Comparison of ENCODE assay signal across 10 mouse cellular contexts in genomic region chr11:84721979-84722378, GRCm38 (mm10).
DNase-seq lines count a peak whose midpoint lies in the region; ATAC-seq and TF ChIP-seq lines count a peak whose summit lies in the region.
"Had no signal": no experiment of that assay in that cellular context is flagged by ENCODE, and none has a peak within 500 bp of the region (broad histone marks: within the 10 kb centered on the region; RNA-seq: fewer than 3 reads in every experiment).

No protein-coding gene starts in this region.

- H3K9me3 ChIP-seq in liver, embryonic 11.5 days (ENCODE audit: control insufficient read depth, low read length) = no peaks in the 10 kb centered on the region
- no peaks in the 10 kb centered on the region for H3K9me3 ChIP-seq in MEL (replicated peaks; ENCODE audit: insufficient read depth, low read length)
- H3K9me3 ChIP-seq in midbrain, embryonic 14.5 days (ENCODE audit: control insufficient read depth, low read length) = no peaks in the 10 kb centered on the region
- no peaks in the 10 kb centered on the region for H3K9me3 ChIP-seq in forebrain, embryonic 16.5 days (ENCODE audit: control insufficient read depth, low read length)
- H3K9me3 ChIP-seq: forebrain, embryonic 13.5 days; limb, embryonic 13.5 days had no signal

- no peaks in the 10 kb centered on the region for H3K36me3 ChIP-seq in liver, embryonic 11.5 days (ENCODE audit: control insufficient read depth, insufficient read depth, low read length)
- no peaks in the 10 kb centered on the region; a peak in 2 of 4 replicates for H3K36me3 ChIP-seq in MEL (ENCODE audit: control insufficient read depth in 1 of 2, insufficient read depth in 2 of 2, low read length in 2 of 2)
- no peaks in the 10 kb centered on the region for H3K36me3 ChIP-seq in midbrain, embryonic 14.5 days (ENCODE audit: control insufficient read depth, insufficient read depth, low read length)
- H3K36me3 ChIP-seq in forebrain, embryonic 16.5 days (ENCODE audit: control insufficient read depth, insufficient read depth) = no peaks in the 10 kb centered on the region
- H3K36me3 ChIP-seq: limb, embryonic 13.5 days had no signal

- peak; percentile 43 to 80 (median 71); a peak in 5 of 6 replicates for TF ChIP-seq CTCF in MEL (IDR thresholded peaks at IDR 0.05 in 2 of 3, conservative IDR thresholded peaks at IDR 0.05 in 1 of 3; ENCODE audit: control insufficient read depth in 1 of 3, insufficient read depth in 1 of 3, low read depth in 2 of 3, low read length in 3 of 3, poor library complexity in 1 of 3, severe bottlenecking in 1 of 3)

- DNase-seq in liver = peak; percentile 36
- no peak for DNase-seq in liver, embryonic 11.5 days (ENCODE audit: low spot score)
- DNase-seq in MEL (ENCODE audit: low read depth, low spot score) = peak; percentile 55
- DNase-seq in cerebellum, postnatal 10 days = peak; percentile 54 to 63
- no peak for DNase-seq in midbrain, embryonic 14.5 days
- no peak for DNase-seq in gastrocnemius, postnatal 4 days (ENCODE audit: low spot score in 2 of 2)
- DNase-seq in lung, postnatal 25 days (ENCODE audit: low spot score) = no peak

- TF ChIP-seq EP300 in MEL (IDR thresholded peaks at IDR 0.05; ENCODE audit: low read depth in 1 of 2, low read length in 2 of 2) = no peak

- 33% methylated on average over 3 of the region's 3 CpGs for WGBS in liver, embryonic 11.5 days
- 41% methylated on average over 3 of the region's 3 CpGs for WGBS in midbrain, embryonic 14.5 days
- WGBS in forebrain, embryonic 16.5 days = 43% methylated on average over 3 of the region's 3 CpGs

- no peaks in the 10 kb centered on the region for H3K79me2 ChIP-seq in MEL (ENCODE audit: control insufficient read depth, insufficient read depth, low read length, poor library complexity)

- no peak overlapping the region for H3K27ac ChIP-seq in liver, embryonic 11.5 days (ENCODE audit: low read depth, low read length)
- no peak overlapping the region for H3K27ac ChIP-seq in MEL (ENCODE audit: control insufficient read depth, low read depth, low read length)
- peak overlapping the region; percentile 49 for H3K27ac ChIP-seq in midbrain, embryonic 14.5 days (replicated peaks; ENCODE audit: low read depth, low read length)
- no peak overlapping the region for H3K27ac ChIP-seq in forebrain, embryonic 16.5 days (ENCODE audit: low read length)
- H3K27ac ChIP-seq: forebrain, embryonic 13.5 days; limb, embryonic 13.5 days had no signal

- H3K4me3 ChIP-seq in liver, embryonic 11.5 days (ENCODE audit: low read depth, low read length) = no peak overlapping the region
- no peak overlapping the region for H3K4me3 ChIP-seq in MEL (ENCODE audit: control insufficient read depth in 1 of 2, insufficient read depth in 1 of 2, low read depth in 2 of 2, low read length in 2 of 2)
- H3K4me3 ChIP-seq in midbrain, embryonic 14.5 days (replicated peaks; ENCODE audit: low read depth, low read length) = no peak overlapping the region
- H3K4me3 ChIP-seq in forebrain, embryonic 16.5 days (replicated peaks; ENCODE audit: low read length) = no peak overlapping the region
- H3K4me3 ChIP-seq: forebrain, embryonic 13.5 days; limb, embryonic 13.5 days had no signal

- H3K9ac ChIP-seq in liver, embryonic 11.5 days (ENCODE audit: low read depth, low read length) = no peak overlapping the region
- H3K9ac ChIP-seq in MEL (ENCODE audit: control insufficient read depth, low read depth, low read length, poor library complexity, severe bottlenecking) = no peak overlapping the region
- no peak overlapping the region for H3K9ac ChIP-seq in midbrain, embryonic 14.5 days (replicated peaks; ENCODE audit: low read length)
- no peak overlapping the region for H3K9ac ChIP-seq in forebrain, embryonic 16.5 days (replicated peaks; ENCODE audit: low read depth, low read length)
- H3K9ac ChIP-seq: forebrain, embryonic 13.5 days; limb, embryonic 13.5 days had no signal

- peaks cover 17% of the 10 kb centered on the region for H3K4me1 ChIP-seq in liver, embryonic 11.5 days (replicated peaks; ENCODE audit: control insufficient read depth, insufficient read depth, low read length)
- peaks cover 0 to 14% of the 10 kb centered on the region in 2 experiments; a peak in 1 of 4 replicates for H3K4me1 ChIP-seq in MEL (ENCODE audit: control insufficient read depth in 1 of 2, insufficient read depth in 2 of 2, low read length in 2 of 2)
- peaks cover 22% of the 10 kb centered on the region for H3K4me1 ChIP-seq in midbrain, embryonic 14.5 days (ENCODE audit: control insufficient read depth, insufficient read depth, low read length)
- H3K4me1 ChIP-seq in forebrain, embryonic 16.5 days (replicated peaks; ENCODE audit: control insufficient read depth, insufficient read depth, low read length) = no peaks in the 10 kb centered on the region
- H3K4me1 ChIP-seq: limb, embryonic 13.5 days had no signal

- no peak overlapping the region for H3K4me2 ChIP-seq in liver, embryonic 11.5 days
- no peak overlapping the region for H3K4me2 ChIP-seq in midbrain, embryonic 14.5 days (ENCODE audit: low read length)
- H3K4me2 ChIP-seq in forebrain, embryonic 16.5 days (ENCODE audit: low read length) = no peak overlapping the region
- H3K4me2 ChIP-seq: forebrain, embryonic 13.5 days; limb, embryonic 13.5 days had no signal

- no peak for TF ChIP-seq POLR2A in MEL (IDR thresholded peaks at IDR 0.05; ENCODE audit: control insufficient read depth in 1 of 2, insufficient read depth in 1 of 2, low read depth in 1 of 2, low read length in 2 of 2, poor library complexity in 1 of 2)

- no peak for ATAC-seq in liver, embryonic 11.5 days (replicated peaks; ENCODE audit: low FRiP score)
- no peak for ATAC-seq in midbrain, embryonic 14.5 days (ENCODE audit: low FRiP score, low TSS enrichment)
- no peak for ATAC-seq in forebrain, embryonic 16.5 days
- ATAC-seq: forebrain, embryonic 13.5 days had no signal

- TF ChIP-seq RAD21 in MEL (IDR thresholded peaks at IDR 0.05; ENCODE audit: low read depth, low read length) = peak; percentile 70

- peaks cover 16% of the 10 kb centered on the region for H3K27me3 ChIP-seq in liver, embryonic 11.5 days (replicated peaks; ENCODE audit: control insufficient read depth, insufficient read depth, low read length)
- H3K27me3 ChIP-seq in MEL (ENCODE audit: control insufficient read depth in 1 of 2, insufficient read depth in 2 of 2, low read length in 2 of 2) = no peaks in the 10 kb centered on the region; a peak in 1 of 4 replicates
- peaks cover 5% of the 10 kb centered on the region for H3K27me3 ChIP-seq in midbrain, embryonic 14.5 days (ENCODE audit: control insufficient read depth, insufficient read depth, low read length)
- peaks cover 15% of the 10 kb centered on the region for H3K27me3 ChIP-seq in forebrain, embryonic 16.5 days (replicated peaks; ENCODE audit: control insufficient read depth, insufficient read depth, low read length)

TF ChIP-seq in MEL, 35 proteins besides CTCF, POLR2A, EP300 and RAD21:
- no peak for TF ChIP-seq USF1 (IDR thresholded peaks at IDR 0.05; ENCODE audit: low read depth, low read length)
- no peak for TF ChIP-seq ZMIZ1 (IDR thresholded peaks at IDR 0.05; ENCODE audit: low read depth, low read length)
- no peak for TF ChIP-seq TAL1 (IDR thresholded peaks at IDR 0.05; ENCODE audit: low read length)
- no peak for TF ChIP-seq KAT2A (conservative IDR thresholded peaks at IDR 0.05; ENCODE audit: low read depth, low read length)
- TF ChIP-seq MAX (IDR thresholded peaks at IDR 0.05; ENCODE audit: low read length) = no peak
- TF ChIP-seq ZC3H11A (IDR thresholded peaks at IDR 0.05; ENCODE audit: low read depth, low read length) = peak; percentile 56; the same call in 1 of the 2 replicates
- TF ChIP-seq GATA1 (IDR thresholded peaks at IDR 0.05; ENCODE audit: low read depth, low read length) = no peak
- TF ChIP-seq SMC3 (IDR thresholded peaks at IDR 0.05; ENCODE audit: low read depth, low read length) = peak; percentile 64
- peak; percentile 52; the same call in 1 of the 2 replicates for TF ChIP-seq MAZ (IDR thresholded peaks at IDR 0.05; ENCODE audit: low read depth, low read length)
- TF ChIP-seq ZKSCAN1 (IDR thresholded peaks at IDR 0.05; ENCODE audit: low read depth, low read length) = no peak

Comparison
In these comparisons a context has a peak if more than half of its experiments do, and no peak if none do; other contexts are left out.
1. DNase-seq: peak in liver (single experiment), MEL (single experiment) and cerebellum, postnatal 10 days (2 of 2); none in liver, embryonic 11.5 days (single experiment), midbrain, embryonic 14.5 days (single experiment), gastrocnemius, postnatal 4 days (0 of 2) and lung, postnatal 25 days (single experiment).